Mouse (Mus musculus) hematopoietic stem cell, adult 5-6 weeks (primary cell): Measurements from ENCODE around the gene Aars2. TPM values are rescaled to one million over a fixed set of nuclear protein-coding genes. Genes with fewer than 3 reads are reported as not detected.

ENCODE experiments used
- ATAC-seq, 2 experiments: fragments of 125-278 bp in 1 of 2; replicated peaks in 1 of 2; 2 replicates each; pipeline ENCODE4 v1.8.0; 2016 to 2017; ENCODE audit warnings: inconsistent platforms in 2 of 2, mild to moderate bottlenecking in 2 of 2, moderate number of reproducible peaks in 2 of 2, low read depth in 1 of 2, moderate TSS enrichment in 1 of 2; ENCODE audit not compliant: low FRiP score in 2 of 2, poor library complexity in 2 of 2, severe bottlenecking in 2 of 2, insufficient read depth in 1 of 2, low TSS enrichment in 1 of 2
- total RNA-seq: library from RNA; stranded (forward); fragments of 172-1452, 232-1000 nt; gene quantifications from 2 replicates; pipeline ENCODE4 v1.2.3, GENCODE M21; 2017

Gene Aars2
- total RNA-seq, 1 experiment from 2014 or later = 8.2 TPM

GRCm38 (mm10) chr17:45523263-45523662, 16.6 kb downstream of the Aars2 start, which contains the start of gene Tcte1:
Gene Tcte1 (plus strand): TSS chr17:45523434.
- ATAC-seq = peak in 1 of 2 experiments; percentile 31; a peak in 1 of 4 replicates

- no peak for ATAC-seq
These were observed 18.3 kb downstream of the Aars2 start for GRCm38 (mm10) chr17:45524961-45525360.

DNA sequence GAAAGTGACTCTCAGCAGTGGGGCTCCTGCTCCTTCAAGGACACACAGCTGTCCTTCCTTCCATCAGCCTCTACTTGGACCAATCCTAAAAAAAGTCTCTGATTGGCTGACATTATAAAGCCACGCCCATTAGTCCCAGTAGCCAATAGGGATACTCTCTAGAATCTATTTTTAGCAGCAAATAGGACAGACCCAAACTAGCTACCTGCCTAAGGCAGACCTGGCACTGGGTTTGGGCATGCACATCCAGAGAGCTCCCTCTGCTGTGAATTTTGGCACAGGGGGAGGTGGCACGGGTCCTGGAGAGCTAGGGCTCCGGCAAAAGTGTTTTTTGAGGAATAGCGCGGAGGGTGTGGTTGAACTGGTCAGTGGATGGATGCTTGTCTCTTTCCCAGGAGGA, 19.9 kb downstream of the Aars2 start:
- ATAC-seq = no peak

DNA sequence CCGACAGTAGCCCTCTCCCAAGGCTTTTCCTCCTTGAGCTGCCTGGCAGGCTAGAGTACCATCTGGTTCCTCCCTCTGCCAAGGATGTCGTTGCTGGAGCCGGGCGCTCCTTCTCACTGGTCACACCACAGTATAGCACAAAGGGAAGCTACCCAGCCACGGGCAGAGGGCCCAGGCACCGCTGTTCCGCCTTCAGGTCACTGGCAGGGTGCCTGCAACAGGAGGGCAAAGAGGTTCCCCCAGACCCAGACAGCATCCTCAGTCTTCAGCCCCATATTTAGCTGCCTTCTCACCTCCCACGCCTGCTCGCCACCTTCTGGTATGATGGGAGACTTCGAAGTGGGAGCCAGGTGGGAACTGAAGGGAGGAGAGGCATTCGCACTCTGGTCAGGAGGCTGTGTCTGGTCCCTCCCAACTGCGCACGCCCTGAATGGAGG, 23.7 kb downstream of the Aars2 start:
- ATAC-seq = 0 out of 4 replicates have a peak, but pooled peaks of 1 of the 2 experiments have one; percentile 20

GRCm38 (mm10) chr17:45532896-45533295, 26.3 kb downstream of the Aars2 start:
- no peak for ATAC-seq

GRCm38 (mm10) chr17:45536264-45536663, 29.6 kb downstream of the Aars2 start:
- ATAC-seq = no peak

- no peak for ATAC-seq
These were observed 31.8 kb downstream of the Aars2 start for GRCm38 (mm10) chr17:45538394-45538793.

GRCm38 (mm10) chr17:45539664-45540063, 33.0 kb downstream of the Aars2 start:
- no peak for ATAC-seq

DNA sequence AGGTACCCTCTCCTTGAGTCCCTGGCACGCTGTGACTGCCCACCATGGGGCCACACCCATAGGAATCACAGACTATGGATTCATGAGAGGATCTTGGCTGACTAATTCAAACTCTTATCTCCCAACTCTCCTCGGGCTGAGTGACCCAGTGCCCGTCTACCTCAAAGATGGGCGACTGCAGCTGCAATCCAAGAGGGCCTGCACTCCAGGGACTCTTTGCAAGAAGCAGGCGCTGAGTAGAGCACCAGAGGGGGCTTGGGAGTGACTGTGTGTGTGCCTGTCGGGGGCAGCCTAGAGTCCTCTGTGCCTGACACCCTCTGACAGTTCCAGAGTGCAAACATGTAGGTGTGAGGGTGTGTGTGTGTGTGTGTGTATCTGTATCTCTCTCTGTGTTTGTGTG, 35.5 kb downstream of the Aars2 start:
- no peak for ATAC-seq

- ATAC-seq = no peak
These were observed 36.1 kb downstream of the Aars2 start for GRCm38 (mm10) chr17:45542705-45543104.

DNA sequence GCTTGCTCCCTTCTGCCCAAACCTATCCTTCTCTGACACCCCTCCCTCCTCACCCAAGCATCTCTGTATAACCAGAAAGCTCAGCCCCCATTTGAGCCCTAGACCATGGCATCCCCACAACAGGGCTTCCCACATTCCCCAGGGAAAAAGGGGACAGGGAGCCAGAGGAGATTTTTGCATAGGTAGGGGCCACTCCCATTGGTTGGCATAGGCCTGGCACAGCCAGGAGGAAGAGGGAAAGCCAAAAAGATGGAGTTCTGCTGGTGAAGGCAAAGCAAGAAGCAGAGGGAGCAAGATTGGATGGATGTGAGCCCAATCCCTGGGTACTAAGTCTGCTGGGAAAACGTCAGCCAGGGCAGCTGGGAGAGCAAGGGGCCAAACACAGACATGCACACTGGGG, 36.5 kb downstream of the Aars2 start:
- no peak for ATAC-seq

DNA sequence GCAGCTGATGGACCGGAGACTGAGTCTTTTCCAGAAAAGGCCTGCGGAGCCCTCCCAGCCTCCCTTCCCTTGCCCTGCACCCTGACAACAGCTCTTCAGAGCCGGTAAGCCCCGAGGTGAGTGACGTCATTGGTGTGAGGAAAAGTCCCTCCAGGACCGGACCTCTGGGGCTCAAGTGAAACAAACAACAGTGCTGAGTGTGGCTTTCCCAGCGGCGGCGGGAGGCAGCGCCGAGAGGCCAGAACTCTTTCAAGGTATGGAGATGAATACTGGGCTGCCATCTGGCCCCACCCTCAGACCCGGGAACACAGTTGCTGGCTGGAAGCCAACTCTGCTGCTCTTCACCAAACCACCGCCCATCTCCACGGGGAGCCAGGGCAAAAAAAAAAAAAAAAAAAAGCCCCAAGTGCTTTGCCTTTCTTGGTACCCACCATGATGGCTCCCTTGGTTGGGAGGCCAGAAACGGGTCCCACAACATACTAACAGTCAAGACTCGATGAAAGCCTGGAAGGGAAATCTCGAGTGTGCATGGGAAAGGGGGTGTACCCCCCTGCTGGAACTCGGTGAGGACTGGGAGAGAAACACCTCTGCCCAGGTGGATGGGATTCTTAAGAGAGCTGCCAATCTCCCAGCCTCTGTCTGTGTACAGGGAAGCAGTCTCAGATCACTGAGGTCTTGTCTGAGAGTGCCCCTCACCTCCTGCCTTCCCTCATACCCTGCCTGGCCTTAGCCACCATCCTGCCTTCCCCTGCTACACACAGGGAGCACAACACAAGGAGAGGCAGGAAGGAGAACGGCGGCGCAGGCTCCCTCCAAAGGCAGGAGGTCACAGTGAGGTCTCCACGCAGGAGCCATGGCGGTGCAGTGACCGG, 37.6 kb downstream of the Aars2 start:
- ATAC-seq = no peak

GRCm38 (mm10) chr17:45544873-45545277, 38.2 kb downstream of the Aars2 start:
- peak in 1 of 2 experiments; percentile 2; a peak in 1 of 4 replicates for ATAC-seq

- ATAC-seq = 0 out of 4 replicates have a peak, but pooled peaks of 1 of the 2 experiments have one; percentile 26
These were observed 38.8 kb downstream of the Aars2 start for GRCm38 (mm10) chr17:45545278-45545961.

GRCm38 (mm10) chr17:45546941-45547340, 40.3 kb downstream of the Aars2 start:
- no peak for ATAC-seq

DNA sequence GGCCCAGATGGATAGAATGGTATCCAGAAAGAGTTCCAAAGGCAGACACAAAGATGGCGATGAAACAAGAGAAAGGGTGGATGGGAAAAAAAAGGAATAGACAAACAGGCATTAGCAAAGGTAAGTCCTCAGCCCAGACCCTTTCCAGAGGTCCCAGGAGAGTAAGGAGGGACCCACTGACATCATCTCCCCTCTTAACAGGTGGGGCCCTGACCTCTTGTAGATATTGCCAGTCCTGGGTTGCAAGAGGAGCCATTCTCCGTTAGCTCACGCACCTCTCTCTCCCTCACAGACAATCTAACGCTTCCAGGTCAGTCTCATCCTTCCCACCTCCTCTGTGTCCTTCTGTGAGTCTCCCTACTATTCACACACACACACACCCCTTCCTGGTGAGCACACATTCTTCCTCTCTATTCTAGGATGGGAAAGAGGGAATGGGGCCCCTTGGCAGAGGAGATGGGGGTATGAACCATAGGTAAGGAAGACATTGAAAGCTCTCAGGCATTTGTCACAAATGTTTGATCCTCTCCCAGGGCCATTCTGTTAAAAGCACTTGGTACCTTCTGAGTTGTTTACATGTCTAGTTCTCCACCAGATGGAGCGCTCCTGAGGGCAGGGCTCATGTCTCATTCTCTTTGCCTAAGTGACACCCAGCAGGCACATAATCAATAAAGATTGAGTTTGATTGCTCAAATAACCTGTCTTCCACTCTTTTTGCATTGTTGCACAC, 41.0 kb downstream of the Aars2 start:
- no peak for ATAC-seq

DNA sequence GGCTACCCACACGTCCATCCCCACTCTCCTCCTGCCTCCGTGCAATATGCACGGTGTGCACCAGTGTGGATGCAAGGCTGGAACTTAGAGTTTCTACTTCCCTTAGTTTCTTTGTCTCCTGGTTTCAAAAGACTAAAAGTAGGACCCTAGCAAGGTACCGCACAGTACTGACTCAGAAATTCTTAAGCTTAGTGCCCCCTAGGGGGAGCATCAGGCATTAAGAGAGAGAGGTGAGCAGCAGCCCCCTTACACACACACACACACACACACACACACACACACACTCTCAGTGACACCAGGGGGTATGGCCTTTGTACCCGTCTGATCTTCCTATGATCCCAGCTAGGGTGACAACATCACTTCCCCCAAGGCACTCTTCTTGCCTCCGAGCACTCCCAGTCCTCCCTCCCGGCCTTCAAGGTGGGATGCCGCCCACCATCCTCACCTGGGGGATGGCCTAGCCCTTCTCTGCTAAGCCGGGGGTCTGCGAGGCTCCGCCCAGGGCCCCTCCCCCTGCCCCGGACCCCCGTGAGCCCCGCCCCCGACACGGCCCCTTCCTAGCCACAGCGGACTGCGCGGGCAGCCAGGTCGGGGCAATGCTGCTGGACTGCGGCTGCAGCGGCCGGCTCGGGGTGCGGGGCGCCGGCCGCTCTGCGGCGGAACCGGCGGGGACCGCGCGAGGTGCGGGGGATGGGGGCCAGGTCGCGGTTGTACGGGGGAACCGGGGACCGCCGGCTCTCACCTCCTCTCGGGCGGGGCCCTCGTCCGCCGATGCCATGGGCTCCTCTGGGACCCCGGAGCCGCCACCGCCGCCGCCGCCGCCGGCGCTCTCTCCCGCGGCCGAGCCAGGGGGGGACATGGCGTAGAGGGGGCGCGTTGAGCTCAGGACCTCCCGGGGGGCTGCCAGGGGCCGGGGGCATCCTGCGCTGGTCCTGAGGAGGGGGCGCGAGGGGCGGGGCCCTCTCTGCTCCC, 42.2 kb downstream of the Aars2 start:
- ATAC-seq = no peak
